Mouse (Mus musculus) cerebellum, adult 2 months (tissue): ENCODE results near the gene Zfp467. TPM values are rescaled to one million over a fixed set of nuclear protein-coding genes. Genes with fewer than 3 reads are reported as not detected.

Experiments
- DNase-seq, 2 experiments: peaks; one replicate each; pipeline ENCODE4 v3.0.0; 2021
- H3K27ac ChIP-seq: fragments of 200-500 bp; 2 replicates; pipeline ENCODE4 v1.5.1; 2012; ENCODE audit warnings: low read length, control low read depth, inconsistent platforms; ENCODE audit not compliant: insufficient read depth
- H3K27me3 ChIP-seq: fragments of 200-500 bp; 2 replicates; pipeline ENCODE4 v1.6.1; 2012; ENCODE audit warnings: inconsistent platforms, mild to moderate bottlenecking, low read length, moderate library complexity; ENCODE audit not compliant: control insufficient read depth, insufficient read depth
- H3K4me1 ChIP-seq: fragments of 200-500 bp; 2 replicates; pipeline ENCODE4 v1.6.1; 2011; ENCODE audit warnings: low read length; ENCODE audit not compliant: control insufficient read depth, insufficient read depth
- H3K4me3 ChIP-seq: fragments of 200-500 bp; replicated peaks from 2 replicates; pipeline ENCODE3; 2011; ENCODE audit warnings: mild to moderate bottlenecking, low read depth, low read length, control low read depth; ENCODE audit not compliant: insufficient read depth
- CTCF ChIP-seq: fragments of 200-500 bp; IDR thresholded peaks from 2 replicates; pipeline ENCODE4 v1.5.1; 2011; ENCODE audit warnings: low read depth, mild to moderate bottlenecking, control low read depth, low read length, moderate library complexity, borderline replicate concordance; ENCODE audit not compliant: insufficient read depth
- POLR2A ChIP-seq: fragments of 200-500 bp; IDR thresholded peaks from 2 replicates; pipeline ENCODE4 v1.6.1; 2011; ENCODE audit warnings: low read length, control low read depth, borderline replicate concordance; ENCODE audit not compliant: insufficient read depth
- WGBS: fragments of 180-500 bp; shearing (Covaris S2); methylation state at CpG from one replicate; pipeline ENCODE4 v1.1.7; 2018; 5-methylcytosine and 5-hydroxymethylcytosine counted together
- polyA plus RNA-seq: library from polyadenylated mRNA; depleted of rRNA; stranded (reverse); fragments of >200 nt; gene quantifications from 2 replicates; pipeline ENCODE4 v1.2.3, GENCODE M21; 2012

The Zfp467 gene
- polyA plus RNA-seq, 1 experiment: 80.4 TPM

DNA sequence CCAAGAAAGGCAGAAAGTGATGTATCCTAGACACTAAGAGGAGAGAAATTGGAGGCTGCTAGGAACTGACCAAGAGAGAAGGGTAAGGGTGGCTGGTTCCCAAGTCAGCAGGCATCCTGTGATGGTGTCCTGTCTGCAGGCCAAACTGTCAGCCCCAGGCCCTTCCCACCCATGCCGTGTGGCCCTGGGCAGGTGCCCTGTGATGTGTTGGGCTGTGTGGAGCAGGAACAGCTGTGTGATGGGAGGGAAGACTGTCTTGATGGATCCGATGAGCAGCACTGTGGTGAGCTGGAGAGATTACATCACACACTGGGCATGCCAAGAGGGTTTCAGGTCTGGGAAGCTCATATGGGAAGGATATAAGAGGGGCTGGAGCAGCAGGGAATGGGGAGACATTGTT is 25.1 kb upstream of the Zfp467 start:
- no peak for TF ChIP-seq CTCF
- TF ChIP-seq POLR2A: no peak
- Histone ChIP-seq H3K4me1 (peaks cover 18% of the 10 kb centered on the region), H3K4me3 (no peak overlapping the region), H3K27me3 (no peaks in the 10 kb centered on the region), H3K27ac (no peak overlapping the region)
- 29% methylated on average over 2 of the region's 2 CpGs for WGBS
- DNase-seq: no peak

DNA sequence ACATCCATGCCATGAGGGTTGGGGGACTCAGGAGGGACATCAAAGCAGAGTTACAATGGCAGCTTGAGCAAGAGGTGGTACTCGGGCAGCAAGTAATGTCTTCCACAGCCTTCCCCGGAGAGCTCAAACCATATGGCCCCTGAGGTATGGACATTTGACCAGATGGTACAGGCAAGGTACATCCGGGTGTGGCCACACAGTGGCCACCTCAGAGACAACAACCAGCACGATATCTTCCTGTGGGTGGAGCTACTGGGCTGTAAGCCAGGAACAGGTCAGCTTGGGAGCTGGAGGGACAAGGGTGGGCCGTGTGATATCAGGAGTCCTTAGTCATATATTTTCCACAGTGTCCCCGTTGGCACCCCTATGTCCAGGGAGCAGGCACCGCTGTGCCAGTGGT is 21.9 kb upstream of the Zfp467 start:
- TF ChIP-seq CTCF (peak; percentile 24; the same call in 1 of the 2 replicates), POLR2A (no peak)
- H3K4me1 ChIP-seq: peaks cover 18% of the 10 kb centered on the region
- 33% methylated on average over 7 of the region's 7 CpGs for WGBS
- no peak overlapping the region for H3K4me3 ChIP-seq
- H3K27me3 ChIP-seq: no peaks in the 10 kb centered on the region
- peak in 1 of 2 experiments; percentile 42 for DNase-seq
- no peak overlapping the region for H3K27ac ChIP-seq

DNA sequence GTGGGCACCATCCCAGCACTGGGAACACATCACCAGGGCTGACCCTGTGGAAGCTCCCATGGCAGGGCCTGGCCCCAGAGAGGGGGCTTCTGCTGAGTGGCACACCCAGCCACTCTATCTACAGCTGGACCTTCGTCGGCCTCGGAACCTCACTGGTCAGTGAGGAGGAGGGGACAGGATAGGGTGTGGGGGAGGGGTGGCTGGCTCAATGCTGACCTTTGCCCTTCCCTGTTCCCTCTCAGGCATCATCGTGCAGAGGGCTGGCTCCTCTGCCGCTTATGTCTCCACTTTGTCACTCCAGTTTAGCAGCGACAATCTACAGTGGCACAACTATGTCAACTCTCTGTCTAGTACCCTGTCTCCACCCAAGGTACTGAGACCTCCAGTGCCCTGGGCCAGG is 21.1 kb upstream of the Zfp467 start:
- Histone ChIP-seq H3K27me3 (no peaks in the 10 kb centered on the region), H3K27ac (no peak overlapping the region), H3K4me3 (no peak overlapping the region), H3K4me1 (peaks cover 18% of the 10 kb centered on the region)
- WGBS: 64% methylated on average over 6 of the region's 6 CpGs
- TF ChIP-seq CTCF (no peak), POLR2A (no peak)
- no peak for DNase-seq

DNA sequence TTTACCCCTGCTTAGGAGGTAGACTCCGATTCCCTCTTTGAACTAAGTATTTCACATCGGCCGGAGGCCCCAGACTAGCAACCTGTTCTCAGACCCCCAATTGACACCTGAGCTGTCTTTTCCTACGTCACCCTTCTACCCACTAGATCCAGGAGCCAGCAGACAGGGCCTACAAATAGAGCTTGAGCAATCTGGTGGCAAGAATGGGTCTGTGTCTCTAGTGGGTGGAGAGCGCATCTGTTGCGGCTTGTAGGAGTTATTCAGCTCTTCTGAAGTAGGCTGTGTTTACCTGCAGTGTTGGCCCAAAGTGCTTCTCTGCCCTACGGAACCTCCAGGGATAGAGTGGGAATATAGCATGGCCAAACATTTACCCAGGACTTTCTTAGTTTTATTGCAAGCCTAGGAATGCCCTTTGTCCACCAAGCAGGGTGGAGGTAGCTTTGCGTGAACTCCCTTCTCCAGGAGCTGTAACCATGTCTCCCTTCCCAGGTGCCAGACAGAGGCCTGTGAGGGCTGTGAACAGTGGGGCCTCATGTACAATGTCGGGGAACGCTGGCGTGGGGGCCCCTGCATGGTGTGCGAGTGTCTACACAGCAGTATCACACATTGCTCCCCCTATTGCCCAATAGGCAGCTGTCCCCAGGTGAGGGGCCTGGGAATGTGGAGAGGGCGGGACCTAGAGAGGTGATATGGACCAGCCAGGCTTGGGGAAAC is 19.5 kb upstream of the Zfp467 start:
- 94% methylated on average over 13 of the region's 13 CpGs for WGBS
- Histone ChIP-seq H3K27me3 (no peaks in the 10 kb centered on the region), H3K4me3 (no peak overlapping the region), H3K27ac (no peak overlapping the region), H3K4me1 (peaks cover 18% of the 10 kb centered on the region)
- TF ChIP-seq POLR2A: no peak
- no peak for TF ChIP-seq CTCF
- DNase-seq: no peak

DNA sequence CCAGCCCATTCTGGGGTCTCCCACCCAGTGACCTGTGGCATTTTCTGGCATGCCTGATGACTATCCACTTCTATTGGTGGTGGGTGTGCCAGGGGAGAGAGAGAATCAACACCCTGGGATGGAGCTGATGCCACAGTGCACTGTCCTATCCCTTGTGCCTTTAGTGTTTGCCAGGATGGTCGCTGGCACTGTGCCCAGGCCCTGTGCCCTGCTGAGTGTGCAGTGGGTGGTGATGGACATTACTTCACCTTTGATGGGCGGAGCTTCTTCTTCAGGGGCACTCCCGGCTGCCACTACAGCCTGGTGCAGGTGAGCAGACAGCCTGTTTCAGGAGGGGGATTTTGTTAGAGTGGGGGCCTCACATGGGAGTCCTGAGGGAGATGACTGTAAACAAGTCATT is 7.1 kb upstream of the Zfp467 start:
- H3K27ac ChIP-seq: no peak overlapping the region
- 51% methylated on average over 3 of the region's 3 CpGs for WGBS
- H3K4me1 ChIP-seq: no peaks in the 10 kb centered on the region; the same call in 1 of the 2 replicates
- DNase-seq: no peak
- TF ChIP-seq CTCF: no peak
- TF ChIP-seq POLR2A: no peak
- H3K4me3 ChIP-seq: no peak overlapping the region
- no peaks in the 10 kb centered on the region for H3K27me3 ChIP-seq

DNA sequence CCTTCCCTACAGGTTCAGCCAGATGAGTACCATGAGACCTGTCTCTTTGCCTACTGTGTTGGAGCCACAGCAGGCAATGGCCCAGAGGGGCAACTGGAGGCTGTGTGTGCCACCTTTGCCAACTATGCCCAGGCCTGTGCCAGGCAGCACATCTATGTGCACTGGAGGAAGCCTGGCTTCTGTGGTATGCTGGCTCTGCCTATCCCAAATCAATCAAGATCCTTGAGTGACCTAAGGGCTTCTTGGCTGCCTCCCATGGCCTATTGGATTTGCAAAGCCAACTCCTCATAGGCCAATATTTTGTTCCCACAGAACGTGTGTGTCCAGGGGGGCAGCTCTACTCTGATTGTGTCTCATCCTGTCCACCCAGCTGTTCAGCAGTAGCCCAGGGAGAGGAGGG is 6.5 kb upstream of the Zfp467 start:
- Histone ChIP-seq H3K27ac (no peak overlapping the region), H3K27me3 (no peaks in the 10 kb centered on the region), H3K4me1 (no peaks in the 10 kb centered on the region; the same call in 1 of the 2 replicates), H3K4me3 (no peak overlapping the region)
- WGBS: 68% methylated on average over 1 of the region's 1 CpGs
- no peak for DNase-seq
- no peak for TF ChIP-seq CTCF
- TF ChIP-seq POLR2A: no peak

DNA sequence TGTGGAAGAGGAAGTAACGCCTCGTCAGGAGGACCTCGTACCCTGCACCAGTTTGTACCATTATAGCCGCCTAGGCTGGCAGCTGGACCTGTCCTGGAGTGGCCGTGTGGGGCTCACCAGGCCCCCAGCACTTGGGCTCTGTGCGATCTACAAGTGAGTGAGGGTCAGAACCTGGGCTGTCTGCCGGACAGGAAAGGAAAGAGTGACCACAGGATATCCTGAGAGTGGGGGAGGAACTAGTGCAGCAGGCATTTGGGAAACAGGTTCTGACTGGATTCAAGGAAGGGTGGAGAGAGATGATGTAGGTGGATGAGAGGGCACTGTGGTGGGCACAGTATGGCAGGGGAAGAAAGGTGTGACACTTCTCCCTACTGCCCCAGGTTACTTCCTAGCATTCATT is 2.9 kb upstream of the Zfp467 start:
- DNase-seq: no peak
- no peak overlapping the region for H3K4me3 ChIP-seq
- H3K27ac ChIP-seq: no peak overlapping the region
- 83% methylated on average over 7 of the region's 7 CpGs for WGBS
- H3K27me3 ChIP-seq: no peaks in the 10 kb centered on the region
- no peak for TF ChIP-seq CTCF
- TF ChIP-seq POLR2A: no peak
- peaks cover 8% of the 10 kb centered on the region; the same call in 1 of the 2 replicates for H3K4me1 ChIP-seq

DNA sequence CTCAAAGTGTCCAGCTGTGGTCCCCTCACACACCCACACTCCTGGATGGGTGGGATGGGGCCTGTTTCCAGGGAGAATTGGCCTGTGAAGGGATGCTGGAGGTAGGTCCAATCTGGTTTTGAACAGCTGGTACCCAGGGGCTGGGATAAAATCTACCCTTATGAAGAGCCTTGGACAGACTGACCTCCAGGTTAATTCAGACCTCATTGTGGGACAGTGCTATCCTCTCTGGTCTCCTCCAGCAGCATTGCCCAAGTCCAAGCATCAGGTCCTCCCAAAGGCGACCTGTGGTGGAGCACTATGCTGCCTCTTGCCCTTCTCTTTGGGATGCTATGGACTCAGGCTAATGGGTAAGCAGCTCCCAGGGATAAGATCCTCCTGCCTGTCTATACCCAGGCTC is 2.3 kb upstream of the Zfp467 start, which contains the start of gene Sspo:
Sspo (plus strand) TSS at position 301 of the 400 bp plus-strand sequence.
- H3K4me1 ChIP-seq: peaks cover 8% of the 10 kb centered on the region; the same call in 1 of the 2 replicates
- no peaks in the 10 kb centered on the region for H3K27me3 ChIP-seq
- DNase-seq: no peak
- TF ChIP-seq CTCF (no peak), POLR2A (no peak)
- 79% methylated on average over 1 of the region's 1 CpGs for WGBS
- H3K27ac ChIP-seq: no peak within 1 kb of the TSS
- H3K4me3 ChIP-seq: no peak within 1 kb of the TSS
